Mouse (Mus musculus) liver, adult 2 months (tissue): ENCODE data around the gene Hadhb. TPM values are rescaled to one million over a fixed set of nuclear protein-coding genes. Genes with fewer than 3 reads are reported as not detected.

Experiments
- DNase-seq: peaks from one replicate; pipeline ENCODE4 v3.0.0-alpha.2; 2011; ENCODE audit warnings: low read depth, low spot score; ENCODE audit errors: extremely low read depth
- H3K27ac ChIP-seq: fragments of 200-500 bp; replicated peaks from 2 replicates; pipeline ENCODE4 v1.5.1; 2012; ENCODE audit warnings: low read depth, mild to moderate bottlenecking, control low read depth, inconsistent platforms, low read length; ENCODE audit not compliant: insufficient read depth
- H3K27me3 ChIP-seq: fragments of 200-500 bp; 2 replicates; pipeline ENCODE4 v1.6.1; 2012; ENCODE audit warnings: mild to moderate bottlenecking, moderate library complexity, low read length, inconsistent platforms; ENCODE audit not compliant: control insufficient read depth, insufficient read depth
- H3K36me3 ChIP-seq: fragments of 200-500 bp; 2 replicates; pipeline ENCODE4 v1.6.1; 2012; ENCODE audit warnings: low read length, inconsistent platforms; ENCODE audit not compliant: control insufficient read depth, insufficient read depth
- H3K4me1 ChIP-seq: fragments of 200-500 bp; 2 replicates; pipeline ENCODE4 v1.6.1; 2011; ENCODE audit warnings: low read length; ENCODE audit not compliant: control insufficient read depth, insufficient read depth
- H3K4me3 ChIP-seq: fragments of 200-500 bp; 2 replicates; pipeline ENCODE4 v1.5.1; 2011; ENCODE audit warnings: low read depth, mild to moderate bottlenecking, control low read depth, low read length, moderate library complexity; ENCODE audit not compliant: insufficient read depth
- H3K79me2 ChIP-seq: fragments of 200-500 bp; 2 replicates; pipeline ENCODE4 v1.6.1; 2012; ENCODE audit warnings: inconsistent platforms, mild to moderate bottlenecking, low read length, moderate library complexity; ENCODE audit not compliant: control insufficient read depth, insufficient read depth
- H3K9ac ChIP-seq: fragments of 200-500 bp; 2 replicates; pipeline ENCODE4 v1.6.1; 2012; ENCODE audit warnings: low read depth, mild to moderate bottlenecking, control low read depth, inconsistent platforms, low read length
- CTCF ChIP-seq: fragments of 200-500 bp; IDR thresholded peaks from 2 replicates; pipeline ENCODE4 v1.5.1; 2011; ENCODE audit warnings: low read depth, low read length, control low read depth
- POLR2A ChIP-seq: fragments of 200-500 bp; IDR thresholded peaks from 2 replicates; pipeline ENCODE4 v1.6.1; 2011; ENCODE audit warnings: low read length, control low read depth; ENCODE audit not compliant: insufficient read depth; ENCODE audit errors: extremely low read depth
- WGBS: fragments of 180-500 bp; shearing (Covaris S2); methylation state at CpG from one replicate; pipeline ENCODE4 v1.1.7; 2018; 5-methylcytosine and 5-hydroxymethylcytosine counted together
- polyA plus RNA-seq: library from polyadenylated mRNA; depleted of rRNA; stranded (reverse); fragments of >200 nt; gene quantifications from 2 replicates; pipeline ENCODE4 v1.2.3, GENCODE M21; 2012
- total RNA-seq: library from RNA; depleted of rRNA; stranded (reverse); fragments of >200 nt; gene quantifications from 2 replicates; pipeline ENCODE4 v1.2.3, GENCODE M21; 2014

Gene Hadhb
- total and polyA plus RNA-seq, 2 experiments = 137 to 252 TPM

DNA sequence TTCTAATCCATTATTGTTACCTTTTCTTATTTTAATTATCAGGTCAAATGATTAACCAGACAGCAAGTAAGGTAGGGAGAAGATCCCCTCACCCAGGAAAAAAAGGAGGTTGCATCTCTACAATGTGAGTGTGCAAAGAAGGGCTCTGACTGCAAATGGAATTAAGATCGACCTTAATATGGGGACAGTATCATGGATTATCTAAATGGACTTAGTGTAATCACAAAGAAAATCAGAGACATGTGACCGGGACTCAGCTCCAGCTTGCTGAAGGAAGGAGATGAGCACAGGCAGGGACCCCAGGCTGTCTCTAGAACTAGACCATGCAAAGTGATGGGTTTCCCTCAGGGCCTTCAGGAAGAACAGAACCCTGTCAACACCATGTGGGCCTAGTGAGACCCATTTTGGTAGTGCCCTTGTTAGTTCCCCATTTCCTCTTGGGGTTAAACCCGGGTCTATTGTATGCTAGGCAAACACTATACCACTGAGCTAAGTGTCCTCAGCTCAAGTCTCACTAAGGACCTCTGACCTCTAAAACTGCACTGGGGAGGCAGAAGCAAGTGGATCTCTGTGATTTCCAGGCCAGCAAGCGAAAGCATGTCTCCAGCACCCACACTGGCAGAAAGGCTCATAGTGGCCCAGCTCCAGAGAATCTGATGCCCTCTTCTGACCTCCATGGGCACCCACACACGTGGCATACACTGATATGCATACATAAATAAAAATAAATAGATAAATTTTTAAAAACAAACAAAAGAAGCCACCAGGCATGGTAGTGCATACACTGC, 6.7 kb upstream of the Hadhb start:
- H3K4me1 ChIP-seq = peaks cover 23% of the 10 kb centered on the region
- H3K27ac ChIP-seq = peak overlapping the region; percentile 54
- H3K9ac ChIP-seq = no peak overlapping the region
- 39% methylated on average over 5 of the region's 5 CpGs for WGBS
- H3K79me2 ChIP-seq = peaks cover 20% of the 10 kb centered on the region; the same call in 1 of the 2 replicates
- peaks cover 38% of the 10 kb centered on the region for H3K36me3 ChIP-seq
- TF ChIP-seq CTCF (no peak), POLR2A (no peak)
- peak; percentile 62 for DNase-seq
- no peaks in the 10 kb centered on the region for H3K27me3 ChIP-seq
- H3K4me3 ChIP-seq = no peak overlapping the region

DNA sequence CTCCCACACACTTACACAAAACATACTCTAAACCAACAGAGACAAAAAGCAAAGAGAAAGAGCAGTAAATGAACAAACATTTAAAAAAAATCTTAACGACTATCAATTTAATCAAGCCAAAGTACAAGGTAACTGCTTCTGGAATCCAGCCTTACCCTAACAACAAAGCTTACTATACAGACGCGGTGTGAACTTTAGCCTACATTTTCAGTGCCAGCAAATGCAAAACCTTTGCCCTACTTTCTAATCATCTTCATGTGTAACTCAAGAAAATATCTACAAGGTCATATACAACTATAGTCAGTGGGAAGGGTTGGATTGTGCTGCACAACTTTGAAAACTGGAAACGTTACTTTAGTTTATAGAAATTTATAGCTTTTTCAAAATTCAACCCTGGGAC, 3.0 kb upstream of the Hadhb start:
- no peaks in the 10 kb centered on the region for H3K27me3 ChIP-seq
- H3K4me3 ChIP-seq = peak overlapping the region; percentile 33; the same call in 1 of the 2 replicates
- 9% methylated on average over 4 of the region's 4 CpGs for WGBS
- DNase-seq = peak; percentile 93
- H3K9ac ChIP-seq = no peak overlapping the region
- peaks cover 24% of the 10 kb centered on the region; the same call in 1 of the 2 replicates for H3K79me2 ChIP-seq
- peaks cover 6% of the 10 kb centered on the region for H3K36me3 ChIP-seq
- TF ChIP-seq POLR2A (no peak), CTCF (no peak)
- peaks cover 17% of the 10 kb centered on the region for H3K4me1 ChIP-seq
- peak overlapping the region; percentile 79 for H3K27ac ChIP-seq

DNA sequence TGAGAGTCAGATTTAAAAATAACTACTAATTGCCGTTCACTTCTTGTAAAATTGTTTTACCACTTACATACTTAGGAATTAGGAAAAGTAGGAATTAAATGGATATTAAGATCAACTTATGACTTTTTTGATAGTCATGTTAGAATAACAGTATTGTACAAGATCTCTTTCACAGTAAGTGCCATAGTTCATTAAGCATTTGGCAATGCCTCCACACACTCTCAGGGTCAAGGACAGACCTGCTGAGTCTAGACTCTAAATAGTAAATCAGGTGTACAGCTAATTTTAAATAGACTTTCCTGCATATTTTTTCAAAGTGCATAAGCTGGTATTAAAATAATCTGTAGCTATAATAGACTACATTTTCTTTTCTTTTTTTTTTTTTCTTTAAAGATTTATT, 2.6 kb upstream of the Hadhb start:
- Histone ChIP-seq H3K79me2 (peaks cover 24% of the 10 kb centered on the region; the same call in 1 of the 2 replicates), H3K9ac (no peak overlapping the region), H3K27me3 (no peaks in the 10 kb centered on the region), H3K4me3 (peak overlapping the region; percentile 33; the same call in 1 of the 2 replicates), H3K27ac (no peak overlapping the region), H3K36me3 (peaks cover 5% of the 10 kb centered on the region; the same call in 1 of the 2 replicates), H3K4me1 (peaks cover 17% of the 10 kb centered on the region)
- DNase-seq = peak; percentile 90
- no peak for TF ChIP-seq CTCF
- no peak for TF ChIP-seq POLR2A
- 3% methylated on average over 1 of the region's 1 CpGs for WGBS

DNA sequence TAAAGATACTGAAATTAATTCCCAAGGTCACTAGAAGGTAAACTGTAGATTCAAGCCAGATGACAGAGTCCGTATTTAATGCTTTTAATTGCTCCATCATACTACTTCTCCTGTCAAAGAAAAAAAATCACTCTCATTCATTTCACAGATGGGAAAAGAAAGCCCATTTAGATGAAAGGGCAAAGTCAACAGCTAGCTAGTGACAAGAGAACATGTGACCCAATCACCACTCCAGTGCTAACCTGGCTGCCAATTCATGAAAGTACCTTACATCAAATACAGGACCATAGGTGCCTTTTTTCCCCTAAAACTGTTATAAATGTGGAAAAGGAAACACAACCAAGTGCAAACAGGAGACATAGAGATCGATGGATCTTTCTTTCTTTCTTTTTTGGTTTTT, 1.8 kb upstream of the Hadhb start:
- no peaks in the 10 kb centered on the region for H3K27me3 ChIP-seq
- H3K79me2 ChIP-seq = peaks cover 29% of the 10 kb centered on the region; the same call in 1 of the 2 replicates
- peaks cover 17% of the 10 kb centered on the region for H3K4me1 ChIP-seq
- DNase-seq = peak; percentile 88
- no peak for TF ChIP-seq CTCF
- H3K27ac ChIP-seq = peak overlapping the region; percentile 64; the same call in 1 of the 2 replicates
- no peak overlapping the region for H3K9ac ChIP-seq
- no peak overlapping the region for H3K4me3 ChIP-seq
- peaks cover 4% of the 10 kb centered on the region for H3K36me3 ChIP-seq
- 28% methylated on average over 2 of the region's 2 CpGs for WGBS

DNA sequence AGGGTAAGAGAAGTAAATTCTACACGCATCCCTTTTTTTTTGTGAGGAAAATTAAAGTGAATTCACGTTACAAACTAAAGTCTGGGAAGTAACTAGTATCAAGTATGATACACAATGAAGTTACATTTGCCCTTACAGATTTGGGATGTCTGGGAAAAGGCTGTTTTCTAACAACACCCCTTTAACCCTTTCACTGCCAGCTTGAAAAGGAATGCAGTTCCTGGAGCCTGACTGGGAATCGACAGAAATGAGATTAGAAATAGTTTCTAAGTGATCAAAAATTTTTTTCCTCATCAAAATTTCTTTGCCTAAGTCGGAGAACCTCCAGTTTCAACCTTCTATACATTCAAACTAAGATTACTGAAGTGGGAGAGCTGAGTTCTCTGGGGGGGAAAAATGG, 1.0 kb upstream of the Hadhb start:
- H3K36me3 ChIP-seq = peaks cover 4% of the 10 kb centered on the region
- H3K27me3 ChIP-seq = no peaks in the 10 kb centered on the region
- no peak for TF ChIP-seq CTCF
- H3K9ac ChIP-seq = peak overlapping the region; percentile 84
- peak overlapping the region; percentile 82 for H3K4me3 ChIP-seq
- DNase-seq = peak; percentile 43
- peaks cover 14% of the 10 kb centered on the region for H3K4me1 ChIP-seq
- peaks cover 26% of the 10 kb centered on the region; the same call in 1 of the 2 replicates for H3K79me2 ChIP-seq
- peak overlapping the region; percentile 98 for H3K27ac ChIP-seq
- 5% methylated on average over 4 of the region's 4 CpGs for WGBS

DNA sequence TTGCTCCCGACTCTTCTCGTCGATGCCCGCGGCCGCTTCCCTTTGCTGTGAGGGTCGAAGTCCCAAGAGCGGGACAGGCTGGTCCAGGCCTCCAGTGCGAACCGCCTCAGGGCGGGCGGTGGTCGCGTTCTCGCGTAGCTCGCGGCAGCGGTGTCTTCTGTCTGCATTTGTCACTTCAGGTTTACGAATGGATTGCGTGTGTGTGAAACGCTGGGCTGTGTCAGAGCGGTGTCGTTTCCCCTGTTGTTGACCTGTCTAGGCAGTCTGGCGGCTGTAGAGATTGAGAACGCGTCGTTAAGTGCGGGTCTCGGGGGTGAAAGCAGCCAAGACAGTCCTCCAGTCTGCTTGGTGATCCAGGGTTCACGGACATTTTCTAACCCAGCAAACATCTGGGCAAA, 346 bp downstream of the Hadhb start:
- H3K36me3 ChIP-seq = peaks cover 2% of the 10 kb centered on the region
- peak overlapping the region; percentile 82 for H3K4me3 ChIP-seq
- under 1% methylated on average over 31 of the region's 31 CpGs for WGBS
- peak overlapping the region; percentile 80 for H3K27ac ChIP-seq
- peaks cover 8% of the 10 kb centered on the region for H3K4me1 ChIP-seq
- H3K9ac ChIP-seq = peak overlapping the region; percentile 71
- TF ChIP-seq POLR2A = no peak
- no peak for TF ChIP-seq CTCF
- H3K27me3 ChIP-seq = no peaks in the 10 kb centered on the region
- DNase-seq = no peak
- peaks cover 19% of the 10 kb centered on the region; the same call in 1 of the 2 replicates for H3K79me2 ChIP-seq
